Mouse (Mus musculus): Measurements from ENCODE around the gene Strip2.

Strip2 gene

DNA sequence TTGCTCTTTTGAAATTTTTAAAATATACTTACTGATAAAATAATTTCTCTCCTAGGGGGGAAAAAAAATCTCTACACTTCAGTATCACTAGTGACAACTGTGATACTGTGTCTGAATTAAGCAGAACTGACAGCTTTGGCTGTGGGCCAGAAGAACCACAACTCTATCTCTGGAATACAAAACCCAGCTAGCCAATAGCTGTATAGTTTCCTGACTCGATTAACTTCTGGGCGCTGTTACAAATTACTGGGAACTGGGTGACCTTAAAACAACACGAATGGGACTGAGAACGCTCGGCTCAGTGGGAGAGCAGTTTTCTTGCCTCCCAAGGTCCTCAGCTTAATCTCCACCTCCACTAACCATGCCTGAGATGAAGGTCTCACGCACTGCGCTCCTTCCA lies 51.1 kb downstream of the Strip2 start:
- ChIA-PET CTCF (interaction anchor here in 1 of 4 experiments (0.9 kb wide), 2 partner anchors 51 to 243 kb away, joined by 3 to 4 read pairs; partner anchors contain the start of gene Strip2), POLR2A (interaction anchor here in 2 of 4 experiments (0.6 to 1.4 kb wide), 3 partner anchors 17 to 461 kb away, joined by 3 to 7 read pairs (median 6); no protein-coding TSS in a partner anchor)

DNA sequence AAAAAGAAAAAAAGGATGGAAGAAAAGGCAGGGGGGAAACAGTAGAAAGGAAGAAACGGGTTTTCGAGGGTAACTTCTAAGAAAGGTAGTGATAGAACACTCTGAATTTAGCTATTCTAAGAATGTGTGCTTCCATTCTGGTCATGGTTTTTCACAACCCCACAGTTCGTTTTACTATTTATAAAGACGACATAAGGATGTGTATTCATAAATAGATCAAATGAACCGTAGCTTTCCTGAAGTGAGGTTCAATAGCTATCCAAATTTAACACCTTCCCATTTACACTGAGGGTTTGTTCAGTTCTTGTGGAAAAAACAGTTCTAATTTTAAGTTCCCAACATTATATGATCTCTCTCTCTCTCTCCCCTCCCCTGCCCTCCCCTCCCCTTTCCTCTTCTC lies 56.5 kb downstream of the Strip2 start:
- CTCF ChIA-PET, result interaction anchor here in 3 of 4 experiments (0.5 to 1.7 kb wide), 3 partner anchors 88 to 385 kb away, joined by 3 to 6 read pairs (median 3); no protein-coding TSS in a partner anchor
- POLR2A ChIA-PET, result interaction anchor here in 2 of 4 experiments (0.6 to 2.7 kb wide), 6 partner anchors 12 to 372 kb away, joined by 3 to 9 read pairs (median 3); no protein-coding TSS in a partner anchor

GRCm38 (mm10) chr6:29974836-29975235 lies 58.0 kb downstream of the Strip2 start:
- ChIA-PET POLR2A (interaction anchor here in 3 of 4 experiments (0.6 to 1.7 kb wide), 11 partner anchors 9 to 325 kb away, joined by 3 to 10 read pairs (median 3); no protein-coding TSS in a partner anchor), CTCF (interaction anchor here (0.6 to 1.7 kb wide), 20 partner anchors 10 to 383 kb away, joined by 3 to 7 read pairs (median 3); no protein-coding TSS in a partner anchor)

DNA sequence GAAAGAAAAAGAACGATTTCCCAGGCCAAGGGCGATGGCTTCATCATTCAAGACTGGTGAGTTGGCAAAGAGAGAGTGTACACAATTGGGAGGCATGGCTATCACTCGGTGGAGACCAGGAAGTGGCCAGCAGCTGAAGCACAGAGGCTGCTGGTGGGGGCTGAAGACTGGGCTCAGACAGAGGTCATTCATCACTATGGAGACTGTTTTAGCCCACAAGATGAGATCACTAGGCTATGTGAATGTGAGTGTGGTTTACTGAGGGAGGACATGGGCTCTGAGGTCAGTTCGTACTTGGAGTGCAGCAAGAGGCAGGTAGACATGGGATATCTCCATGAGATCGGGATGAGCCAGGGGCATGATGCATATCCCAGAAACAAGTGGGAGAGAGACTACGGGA lies 63.6 kb downstream of the Strip2 start:
- ChIA-PET CTCF (interaction anchor here in 1 of 4 experiments (1.2 kb wide), 1 partner anchor 231 kb away, joined by 5 read pairs; no protein-coding TSS in a partner anchor), POLR2A (interaction anchor here in 1 of 4 experiments (1.4 kb wide), 1 partner anchor 18 kb away, joined by 4 read pairs; no protein-coding TSS in a partner anchor)

GRCm38 (mm10) chr6:29981797-29982196 lies 65.0 kb downstream of the Strip2 start:
- ChIA-PET CTCF (interaction anchor here in 1 of 4 experiments (0.6 kb wide), 1 partner anchor 164 kb away, joined by 4 read pairs; no protein-coding TSS in a partner anchor), POLR2A (interaction anchor here in 2 of 4 experiments (0.6 to 1.5 kb wide), 3 partner anchors 16 to 52 kb away, joined by 3 to 4 read pairs (median 3); no protein-coding TSS in a partner anchor)

DNA sequence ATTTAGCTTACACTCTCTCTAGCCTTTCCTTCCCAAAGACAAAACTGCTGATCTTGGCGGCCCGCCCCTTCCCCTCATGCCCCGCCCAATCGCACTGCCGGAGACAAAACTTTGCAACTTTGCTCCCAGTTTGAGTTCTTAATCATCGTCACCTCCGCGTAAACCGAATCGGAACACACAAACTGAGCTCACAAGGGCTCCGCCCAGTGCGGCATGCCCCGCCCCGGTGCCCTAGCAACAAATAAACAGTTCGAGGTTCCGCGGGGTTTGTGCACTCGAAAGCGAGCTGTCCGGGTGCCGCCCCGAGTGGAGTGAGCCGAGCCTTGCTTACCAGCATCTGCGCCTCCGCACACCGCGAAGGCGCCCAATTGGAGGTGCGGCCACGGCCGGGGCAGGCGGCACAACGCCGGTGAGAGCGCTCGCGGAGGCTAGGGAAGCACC lies 68.3 kb downstream of the Strip2 start:
- CTCF ChIA-PET, result interaction anchor here (0.5 to 1.4 kb wide), 12 partner anchors 11 to 387 kb away, joined by 3 to 8 read pairs (median 3); no protein-coding TSS in a partner anchor
- POLR2A ChIA-PET, result interaction anchor here (0.5 to 1.8 kb wide), 71 partner anchors 8 to 1042 kb away, joined by 3 to 13 read pairs (median 4); partner anchors contain the start of genes Smo (in 2 of the 4), Strip2 (in 2 of the 4), Copg2 (in 1 of the 4) and Ssmem1 (in 1 of the 4)

DNA sequence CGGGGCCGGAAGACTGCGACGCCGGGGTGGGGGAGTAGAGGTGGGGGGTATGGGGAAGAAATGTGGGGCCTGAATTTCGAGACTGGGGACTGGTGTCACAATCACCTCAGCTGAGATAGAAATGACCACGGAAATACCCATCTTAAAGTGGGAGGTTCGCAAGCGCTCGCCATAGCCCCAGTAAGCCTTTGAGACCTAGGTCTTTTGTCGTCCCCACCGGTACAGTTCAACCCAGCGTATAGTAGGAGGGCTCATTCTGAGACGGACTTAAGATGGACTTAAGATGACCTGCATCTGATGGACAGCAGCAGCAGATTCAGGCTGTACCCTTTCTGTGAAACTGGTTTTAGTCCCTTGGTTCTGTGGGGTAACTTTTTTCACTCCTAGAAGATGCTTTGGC lies 68.7 kb downstream of the Strip2 start:
- ChIA-PET CTCF (interaction anchor here (0.6 to 1.4 kb wide), 9 partner anchors 11 to 387 kb away, joined by 3 to 8 read pairs (median 3); no protein-coding TSS in a partner anchor), POLR2A (interaction anchor here (0.6 to 1.8 kb wide), 63 partner anchors 8 to 1041 kb away, joined by 3 to 13 read pairs (median 4); partner anchors contain the start of genes Smo (in 2 of the 4), Strip2 (in 2 of the 4), Copg2 (in 1 of the 4) and Ssmem1 (in 1 of the 4))

- CTCF ChIA-PET, result no interaction called here
- POLR2A ChIA-PET, result interaction anchor here in 2 of 4 experiments (1.3 to 2.1 kb wide), 4 partner anchors 11 to 189 kb away, joined by 5 to 10 read pairs (median 6); no protein-coding TSS in a partner anchor
These were observed 69.2 kb downstream of the Strip2 start for GRCm38 (mm10) chr6:29985986-29986385.

GRCm38 (mm10) chr6:29987246-29987645 lies 70.4 kb downstream of the Strip2 start:
- POLR2A ChIA-PET, result interaction anchor here in 3 of 4 experiments (0.6 to 11.6 kb wide), 13 partner anchors 11 to 249 kb away, joined by 3 to 69 read pairs (median 3); no protein-coding TSS in a partner anchor

GRCm38 (mm10) chr6:29998140-29998539 lies 81.3 kb downstream of the Strip2 start:
- POLR2A ChIA-PET, result interaction anchor here in 2 of 4 experiments (0.8 to 11.6 kb wide), 9 partner anchors 10 to 101 kb away, joined by 3 to 69 read pairs (median 7); no protein-coding TSS in a partner anchor
- CTCF ChIA-PET, result interaction anchor here in 1 of 4 experiments (0.6 to 1.9 kb wide), 4 partner anchors 20 to 372 kb away, joined by 3 to 5 read pairs (median 3); no protein-coding TSS in a partner anchor

More at GRCm38 (mm10) chr6:29987246-29987645, 70.4 kb downstream of the Strip2 start:
- CTCF ChIA-PET, result interaction anchor here in 1 of 4 experiments (1.0 kb wide), 1 partner anchor 13 kb away, joined by 3 read pairs; no protein-coding TSS in a partner anchor

- CTCF ChIA-PET, result interaction anchor here in 2 of 4 experiments (0.6 to 1.9 kb wide), 4 partner anchors 20 to 317 kb away, joined by 3 to 5 read pairs (median 3); no protein-coding TSS in a partner anchor
- POLR2A ChIA-PET, result interaction anchor here in 2 of 4 experiments (1.0 to 3.3 kb wide), 7 partner anchors 11 to 73 kb away, joined by 3 to 14 read pairs (median 11); no protein-coding TSS in a partner anchor
These were observed 82.0 kb downstream of the Strip2 start for GRCm38 (mm10) chr6:29998771-29999170.

GRCm38 (mm10) chr6:30002628-30003027 lies 85.8 kb downstream of the Strip2 start:
- ChIA-PET CTCF (no interaction called here), POLR2A (interaction anchor here in 2 of 4 experiments (0.6 to 2.0 kb wide), 5 partner anchors 14 to 24 kb away, joined by 3 to 10 read pairs (median 4); no protein-coding TSS in a partner anchor)

- ChIA-PET CTCF (interaction anchor here in 3 of 4 experiments (0.5 to 1.0 kb wide), 3 partner anchors 17 to 166 kb away, joined by 3 to 4 read pairs (median 3); no protein-coding TSS in a partner anchor), POLR2A (interaction anchor here in 2 of 4 experiments (0.8 to 8.0 kb wide), 5 partner anchors 10 to 21 kb away, joined by 3 to 58 read pairs (median 3); no protein-coding TSS in a partner anchor)
These were observed 89.0 kb downstream of the Strip2 start for GRCm38 (mm10) chr6:30005851-30006250.

- ChIA-PET CTCF (interaction anchor here in 1 of 4 experiments (1.1 kb wide), 1 partner anchor 196 kb away, joined by 3 read pairs; no protein-coding TSS in a partner anchor), POLR2A (interaction anchor here in 3 of 4 experiments (0.6 to 8.0 kb wide), 11 partner anchors 9 to 650 kb away, joined by 3 to 58 read pairs (median 4); no protein-coding TSS in a partner anchor)
These were observed 92.4 kb downstream of the Strip2 start for GRCm38 (mm10) chr6:30009204-30009603.
